Mouse (Mus musculus) left cerebral cortex, adult 2 months (tissue): ENCODE measurements at regions not wholly inside any gene's neighbourhood (a gene's known extent, or its start where the extent isn't known, plus 50 kb on each side); places are given as distances from the start of the nearest gene placed in this dataset.

Source experiments
- DNase-seq, 2 experiments: peaks; one replicate each; pipeline ENCODE4 v3.0.0; 2021 to 2022; ENCODE audit warnings: low spot score in 2 of 2, mixed read lengths in 1 of 2; ENCODE audit errors: extremely low spot score in 1 of 2
- H3K27ac ChIP-seq: fragments of 200-600 bp; 2 replicates; pipeline ENCODE4 v1.8.1; 2022
- H3K4me3 ChIP-seq: fragments of 200-600 bp; 2 replicates; pipeline ENCODE4 v1.8.1; 2022
- CTCF ChIP-seq: fragments of 200-600 bp; IDR thresholded peaks from 2 replicates; pipeline ENCODE4 v1.8.1; 2022; ENCODE audit warnings: antibody characterized with exemption, mild to moderate bottlenecking, moderate library complexity
- intact Hi-C: fragments of 180-260 bp; cut with DNase I; formaldehyde crosslinking; loops from one replicate; pipeline ENCODE4 v1.15.1; 2025

DNA sequence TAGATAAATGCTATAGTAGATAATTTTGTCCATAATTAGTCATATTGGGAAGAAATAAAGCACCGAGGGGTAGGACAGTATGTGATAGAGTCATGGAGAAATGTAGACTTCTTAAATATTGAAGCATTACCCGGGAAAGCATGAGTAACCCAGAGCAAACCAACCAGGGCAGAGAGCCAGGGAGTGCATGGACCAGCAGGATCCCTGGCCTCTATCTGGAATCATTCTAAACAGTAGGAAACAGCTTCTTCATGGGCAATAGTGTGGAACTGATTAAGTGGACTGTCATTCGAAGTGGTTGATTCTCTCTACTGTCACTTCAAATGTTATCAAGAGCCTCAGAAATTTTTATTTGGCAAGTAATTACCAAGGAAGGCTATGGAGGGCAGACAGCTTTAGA is 155.4 kb upstream of the Rsrc1 start:
- no peak overlapping the region for H3K4me3 ChIP-seq
- TF ChIP-seq CTCF: no peak
- intact Hi-C loops: no loop called here
- DNase-seq: no peak
- no peak overlapping the region for H3K27ac ChIP-seq
